Mouse (Mus musculus) adrenal gland, adult (tissue): ENCODE measurements around the gene Hist2h3b.
A peak's percentile ranks its signal among the peaks of the same experiment; 100 is the strongest.

Source experiments
- DNase-seq, 2 experiments: peaks; one replicate each; pipeline ENCODE4 v3.0.0; 2022 to 2023; ENCODE audit warnings: low spot score in 1 of 2; ENCODE audit not compliant: inconsistent age in 2 of 2

Gene Hist2h3b

GRCm38 (mm10) chr3:96293787-96294186 is 25.3 kb downstream of the Hist2h3b start, which contains the start of gene Fcgr1:
TSS of gene Fcgr1 (minus strand) at chr3:96293969.
- DNase-seq, result no peak

DNA sequence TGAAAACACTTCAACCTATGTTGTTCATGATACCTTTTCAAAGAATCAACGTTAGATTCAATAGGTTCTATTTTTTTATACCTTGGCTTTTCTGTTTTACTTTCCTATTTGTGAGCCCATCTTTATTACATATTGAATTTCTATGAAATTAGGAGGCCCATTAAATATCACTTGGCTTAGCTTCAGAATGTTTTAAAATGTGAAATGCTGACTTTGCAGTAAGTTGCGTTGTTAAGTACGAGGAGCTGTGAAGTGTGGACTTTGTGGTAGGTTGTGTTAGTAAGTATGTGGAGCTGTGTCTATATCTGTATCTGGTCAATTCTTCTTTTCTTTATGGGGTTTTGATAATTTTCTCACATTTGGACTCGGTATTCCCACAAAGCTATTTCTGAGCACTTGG is 29.9 kb downstream of the Hist2h3b start:
- DNase-seq, result no peak

DNA sequence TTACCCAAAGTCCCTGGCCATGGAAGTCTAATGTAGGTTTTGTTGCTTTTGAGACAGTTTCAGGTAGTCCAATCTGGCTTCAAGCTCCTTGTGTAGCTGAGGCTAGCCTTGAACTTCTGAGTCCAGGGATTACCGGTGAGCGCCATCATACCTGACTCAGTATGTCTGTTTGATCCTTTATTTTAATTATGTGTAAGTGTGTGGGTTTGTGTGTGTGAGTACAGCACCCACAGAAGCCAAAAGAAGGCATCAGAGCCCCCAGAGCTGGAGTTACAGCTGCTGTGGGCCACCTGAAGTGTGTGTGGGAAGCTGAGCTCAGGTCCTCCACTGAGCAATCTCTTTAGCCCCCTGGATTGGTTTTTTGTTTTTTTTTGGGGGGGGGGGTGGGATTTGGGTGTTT is 31.1 kb downstream of the Hist2h3b start:
- DNase-seq, result no peak

DNA sequence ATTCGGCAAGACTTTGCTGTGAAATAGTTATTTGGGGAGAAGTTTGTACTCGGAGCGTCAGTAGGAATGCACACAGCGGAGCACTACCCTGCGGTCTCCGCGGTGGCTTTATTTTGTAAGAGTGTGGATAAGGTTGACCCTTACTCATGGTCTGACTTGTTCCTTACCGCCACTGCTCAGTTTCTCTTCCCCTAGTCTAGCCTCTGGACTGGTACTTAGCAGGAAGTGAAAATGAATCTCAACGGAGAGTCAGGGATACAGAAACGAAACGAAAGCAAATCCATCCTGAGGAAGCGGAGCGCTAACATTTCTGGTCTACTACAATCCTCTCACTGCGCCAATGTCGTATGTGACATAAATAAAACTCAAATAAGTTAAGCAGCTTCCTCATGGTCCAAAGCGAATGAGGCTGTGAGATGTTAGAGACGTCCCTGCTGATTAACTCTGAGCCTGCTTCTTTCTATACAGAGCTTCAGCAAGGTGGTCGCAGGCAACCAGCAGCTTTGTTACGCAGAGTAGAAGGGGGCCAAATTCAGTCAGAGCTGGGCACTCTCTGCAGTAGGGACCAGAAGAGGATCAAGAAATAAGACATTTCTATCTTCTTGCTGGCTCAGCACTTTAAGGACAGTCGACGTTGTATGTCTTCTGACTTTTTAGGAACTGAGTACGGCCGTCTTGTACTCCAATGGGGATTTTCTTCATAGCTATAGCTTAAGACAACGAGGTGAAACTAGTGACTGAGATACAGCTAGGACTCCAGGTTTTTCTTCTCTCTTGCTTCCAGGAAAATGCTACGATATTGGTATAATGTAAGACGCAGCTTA is 32.5 kb downstream of the Hist2h3b start:
- peak; percentile 18 to 50 for DNase-seq

- no peak for DNase-seq
Measured at GRCm38 (mm10) chr3:96302076-96302475, 33.6 kb downstream of the Hist2h3b start.

GRCm38 (mm10) chr3:96306506-96306905 is 38.1 kb downstream of the Hist2h3b start:
- no peak for DNase-seq

DNA sequence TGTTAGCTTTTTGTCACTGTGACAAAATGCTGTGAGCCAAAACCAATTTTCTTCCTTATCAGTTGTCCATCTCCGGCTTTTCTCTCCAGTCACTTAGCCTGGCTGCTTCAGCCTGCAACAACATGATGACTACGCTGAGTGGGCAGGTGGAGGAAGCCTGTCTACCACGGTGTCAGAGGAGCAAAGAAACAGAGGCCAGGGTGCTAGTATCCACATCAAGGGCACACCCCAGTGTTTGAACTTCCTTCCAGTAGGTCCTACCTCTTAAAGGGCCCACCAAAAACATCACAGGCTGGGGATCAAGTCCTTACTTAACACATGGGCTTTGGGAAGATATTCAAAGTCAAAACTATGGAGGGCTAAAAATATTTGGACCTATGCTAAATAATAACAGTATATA is 41.0 kb downstream of the Hist2h3b start:
- DNase-seq, result no peak

DNA sequence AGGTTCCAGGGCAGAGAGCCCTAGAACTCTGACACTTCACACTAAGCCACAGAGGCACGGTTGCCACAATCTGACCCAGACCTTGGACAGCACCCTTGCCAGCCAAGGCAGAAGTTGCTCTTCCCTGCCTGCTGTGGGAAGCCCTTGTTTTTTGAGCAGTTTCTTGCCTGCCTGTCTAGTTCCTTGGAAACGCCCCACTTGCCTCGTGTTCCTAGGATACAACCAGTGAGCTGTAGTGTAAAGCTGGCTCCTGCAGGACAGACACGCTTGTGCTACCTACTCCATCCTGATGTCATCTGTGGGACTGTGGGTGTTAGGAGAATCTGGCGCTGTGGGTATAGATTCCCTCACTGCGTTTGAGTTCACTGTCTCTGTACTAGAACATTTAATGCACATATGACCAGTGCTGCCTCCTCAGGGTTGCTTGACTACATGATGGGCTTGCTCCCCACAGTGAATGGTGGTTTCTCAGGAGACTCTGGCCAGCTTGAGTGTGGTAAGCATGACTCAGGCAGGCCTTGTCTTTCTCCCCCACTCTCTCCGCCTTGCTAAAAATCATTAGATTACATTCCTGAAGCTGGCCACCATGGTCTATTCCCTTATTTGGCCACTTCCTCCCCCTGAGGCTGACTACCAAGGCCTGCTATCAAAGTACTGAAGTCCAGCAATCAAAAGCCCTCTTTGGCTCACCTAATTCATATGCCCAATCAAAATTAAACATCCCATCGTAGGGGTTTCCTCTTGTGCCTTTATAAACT is 44.1 kb downstream of the Hist2h3b start:
- peak in 1 of 2 experiments; percentile 43 for DNase-seq
